Mouse (Mus musculus) CH12.LX (cell line): Measurements from ENCODE around the gene Pou6f2. TPM values are rescaled to one million over a fixed set of nuclear protein-coding genes. Genes with fewer than 3 reads are reported as not detected.

Experiments used
- DNase-seq: peaks from one replicate; pipeline ENCODE4 v3.0.0-alpha.2; 2013; ENCODE audit errors: extremely low read depth
- H3K27ac ChIP-seq: 2 replicates; pipeline ENCODE4 v1.5.1; 2012; ENCODE audit warnings: low read depth, mild to moderate bottlenecking, control low read depth, moderate library complexity; ENCODE audit not compliant: insufficient read depth
- H3K27me3 ChIP-seq: replicated peaks from 2 replicates; pipeline ENCODE3; 2012; ENCODE audit warnings: inconsistent platforms
- H3K36me3 ChIP-seq, 2 experiments: replicated peaks in 1 of 2; 2 replicates each; pipeline versions ENCODE3 to v1.6.1; 2012; ENCODE audit warnings: inconsistent platforms in 1 of 2, low read length in 1 of 2, mild to moderate bottlenecking in 1 of 2, mixed read lengths in 1 of 2, moderate library complexity in 1 of 2; ENCODE audit not compliant: control insufficient read depth in 1 of 2, insufficient read depth in 1 of 2
- H3K4me1 ChIP-seq, 2 experiments: 2 replicates each; pipeline ENCODE4 v1.6.1; 2012; ENCODE audit warnings: inconsistent platforms in 1 of 2, moderate library complexity in 1 of 2; ENCODE audit not compliant: insufficient read depth in 2 of 2, control insufficient read depth in 1 of 2
- H3K4me2 ChIP-seq: 2 replicates; pipeline ENCODE4 v1.6.1; 2012; ENCODE audit warnings: low read depth, mild to moderate bottlenecking, control low read depth; ENCODE audit not compliant: poor library complexity, insufficient read depth, severe bottlenecking
- H3K4me3 ChIP-seq, 3 experiments: fragments of 150-350 bp in 1 of 3; sonication (generic) in 1 of 3; replicated peaks in 1 of 3; 2 replicates each; pipeline versions ENCODE3 to v1.5.1; 2011 to 2012; ENCODE audit warnings: low read depth in 2 of 3, low read length in 2 of 3, mild to moderate bottlenecking in 2 of 3, moderate library complexity in 2 of 3, control low read depth in 1 of 3, improper control_type of control experiment in 1 of 3, inconsistent platforms in 1 of 3, mixed read lengths in 1 of 3; ENCODE audit not compliant: poor library complexity in 1 of 3
- H3K79me2 ChIP-seq: replicated peaks from 2 replicates; pipeline ENCODE4 v1.6.1; 2012; ENCODE audit warnings: mild to moderate bottlenecking, moderate library complexity; ENCODE audit not compliant: control insufficient read depth, poor library complexity, insufficient read depth, severe bottlenecking; ENCODE audit errors: extremely low read depth
- H3K9ac ChIP-seq: 2 replicates; pipeline ENCODE4 v1.6.1; 2012; ENCODE audit warnings: low read depth, mild to moderate bottlenecking, control low read depth, moderate library complexity; ENCODE audit not compliant: insufficient read depth
- H3K9me3 ChIP-seq: replicated peaks from 2 replicates; pipeline ENCODE3; 2012; ENCODE audit warnings: low read length, inconsistent platforms, mixed read lengths
- CHD1 ChIP-seq: IDR thresholded peaks from 2 replicates; pipeline ENCODE4 v1.6.1; 2012; ENCODE audit warnings: low read depth, low read length, improper control_type of control experiment, inconsistent platforms
- CTCF ChIP-seq, 2 experiments: IDR thresholded peaks in 1 of 2; conservative IDR thresholded peaks in 1 of 2; 2 replicates each; pipeline ENCODE4 v1.5.1; 2011 to 2012; ENCODE audit warnings: low read depth in 2 of 2, low read length in 2 of 2, improper control_type of control experiment in 1 of 2, inconsistent platforms in 1 of 2, mild to moderate bottlenecking in 1 of 2, moderate library complexity in 1 of 2
- E2F4 ChIP-seq: IDR thresholded peaks from 2 replicates; pipeline ENCODE4 v1.6.1; 2011; ENCODE audit warnings: low read depth, low read length, improper control_type of control experiment; ENCODE audit not compliant: insufficient replicate concordance
- ETS1 ChIP-seq: conservative IDR thresholded peaks from 2 replicates; pipeline ENCODE4 v1.6.1; 2012; ENCODE audit warnings: low read depth, mild to moderate bottlenecking, inconsistent platforms, low read length, improper control_type of control experiment, moderate library complexity
- IRF4 ChIP-seq: IDR thresholded peaks from 2 replicates; pipeline ENCODE4 v1.6.1; 2014; ENCODE audit warnings: low read depth, mild to moderate bottlenecking, inconsistent platforms, low read length, improper control_type of control experiment
- JUN ChIP-seq: IDR thresholded peaks from 2 replicates; pipeline ENCODE4 v1.6.1; 2011; ENCODE audit warnings: low read depth, mild to moderate bottlenecking, low read length, improper control_type of control experiment, moderate library complexity; ENCODE audit not compliant: insufficient read depth
- JUND ChIP-seq: conservative IDR thresholded peaks from 2 replicates; pipeline ENCODE4 v1.6.1; 2011; ENCODE audit warnings: low read depth, low read length, improper control_type of control experiment
- MAFK ChIP-seq: IDR thresholded peaks from 2 replicates; pipeline ENCODE4 v1.6.1; 2011; ENCODE audit warnings: low read length, improper control_type of control experiment; ENCODE audit not compliant: insufficient replicate concordance
- MYC ChIP-seq: IDR thresholded peaks from 2 replicates; pipeline ENCODE4 v1.6.1; 2011; ENCODE audit warnings: low read depth, mild to moderate bottlenecking, improper control_type of control experiment, low read length
- NELFE ChIP-seq: IDR thresholded peaks from 2 replicates; pipeline ENCODE4 v1.6.1; 2011; ENCODE audit warnings: low read depth, low read length, improper control_type of control experiment
- PAX5 ChIP-seq: IDR thresholded peaks from 2 replicates; pipeline ENCODE4 v1.6.1; 2012; ENCODE audit warnings: low read length, inconsistent platforms, mixed read lengths
- RAD21 ChIP-seq: IDR thresholded peaks from 2 replicates; pipeline ENCODE4 v1.6.1; 2011; ENCODE audit warnings: low read depth, mild to moderate bottlenecking, low read length, improper control_type of control experiment, moderate library complexity
- RCOR1 ChIP-seq: conservative IDR thresholded peaks from 2 replicates; pipeline ENCODE4 v1.6.1; 2012; ENCODE audit warnings: low read depth, mild to moderate bottlenecking, inconsistent platforms, low read length, improper control_type of control experiment
- SIN3A ChIP-seq: IDR thresholded peaks from 2 replicates; pipeline ENCODE4 v1.6.1; 2012; ENCODE audit warnings: low read length, improper control_type of control experiment, inconsistent platforms
- SMC3 ChIP-seq: IDR thresholded peaks from 2 replicates; pipeline ENCODE4 v1.6.1; 2011; ENCODE audit warnings: low read depth, low read length, improper control_type of control experiment
- TBP ChIP-seq: conservative IDR thresholded peaks from 2 replicates; pipeline ENCODE4 v1.6.1; 2011; ENCODE audit warnings: low read depth, low read length, improper control_type of control experiment
- UBTF ChIP-seq: IDR thresholded peaks from 2 replicates; pipeline ENCODE4 v1.6.1; 2012; ENCODE audit warnings: low read depth, mild to moderate bottlenecking, inconsistent platforms, low read length, improper control_type of control experiment, moderate library complexity
- USF1 ChIP-seq: IDR thresholded peaks from 2 replicates; pipeline ENCODE4 v1.6.1; 2014; ENCODE audit warnings: low read depth, mild to moderate bottlenecking, inconsistent platforms, low read length, improper control_type of control experiment
- ZC3H11A ChIP-seq: IDR thresholded peaks from 2 replicates; pipeline ENCODE4 v1.6.1; 2012; ENCODE audit warnings: low read depth, mild to moderate bottlenecking, inconsistent platforms, low read length, improper control_type of control experiment
- ZKSCAN1 ChIP-seq: IDR thresholded peaks from 2 replicates; pipeline ENCODE4 v1.6.1; 2012; ENCODE audit warnings: low read depth, inconsistent platforms, low read length, improper control_type of control experiment, borderline replicate concordance
- ZNF384 ChIP-seq: IDR thresholded peaks from 2 replicates; pipeline ENCODE4 v1.6.1; 2012; ENCODE audit warnings: low read depth, low read length, improper control_type of control experiment, inconsistent platforms
- dilution Hi-C: fragments of 300-500 bp; cut with MboI; formaldehyde crosslinking; loops from 2 replicates; pipeline ENCODE4 v1.14.3; 2020; ENCODE audit warnings: low sequenced_read_pairs; ENCODE audit not compliant: extremely low pct_unique_long_range_greater_than_20kb, extremely low pct_ligation_motif_present
- in situ Hi-C: fragments of 300-500 bp; cut with MboI; formaldehyde crosslinking; loops from 3 replicates; pipeline ENCODE4 v1.14.3; 2019; ENCODE audit warnings: low sequenced_read_pairs, low pct_ligation_motif_present, low pct_unique_long_range_greater_than_20kb, mixed read lengths
- polyA plus RNA-seq: library from polyadenylated mRNA; unstranded; fragments of >175 nt; gene quantifications from 2 replicates; pipeline ENCODE4 v1.2.1, GENCODE M21; 2012; ENCODE audit warnings: low read depth; ENCODE audit not compliant: insufficient read length
- total RNA-seq, 2 experiments: library from RNA; depleted of rRNA; stranded (reverse); fragments of 300-350 nt in 1 of 2; fragments of >200 nt in 1 of 2; gene quantifications; 2 replicates each; pipeline ENCODE4 v1.2.3; 2012 to 2014

Pou6f2 gene
- total and polyA plus RNA-seq, 3 experiments = not detected

- Histone ChIP-seq H3K4me2 (no peak overlapping the region), H3K27me3 (no peaks in the 10 kb centered on the region), H3K4me3 (no peak overlapping the region), H3K79me2 (no peaks in the 10 kb centered on the region), H3K27ac (no peak overlapping the region), H3K9ac (no peak overlapping the region), H3K36me3 (no peaks in the 10 kb centered on the region), H3K4me1 (peaks cover 0 to 10% of the 10 kb centered on the region in 2 experiments; a peak in 2 of 4 replicates), H3K9me3 (no peaks in the 10 kb centered on the region)
- dilution Hi-C loops (no loop called here), in situ Hi-C loops (no loop called here)
- DNase-seq = no peak
- TF ChIP-seq ZNF384 = no peak
- TF ChIP-seq RAD21 = no peak
- no peak for TF ChIP-seq CHD1
- no peak for TF ChIP-seq RCOR1
- no peak for TF ChIP-seq MYC
- no peak for TF ChIP-seq ETS1
- TF ChIP-seq JUND = no peak
- no peak for TF ChIP-seq UBTF
- TF ChIP-seq IRF4 = no peak
- no peak for TF ChIP-seq SIN3A
- no peak for TF ChIP-seq MAFK
- no peak for TF ChIP-seq E2F4
- TF ChIP-seq ZKSCAN1 = no peak
- TF ChIP-seq USF1 = no peak
- no peak for TF ChIP-seq PAX5
- TF ChIP-seq ZC3H11A = no peak
- no peak for TF ChIP-seq TBP
- no peak for TF ChIP-seq NELFE
Measured at GRCm38 (mm10) chr13:18204476-18205250, 192.8 kb downstream of the Pou6f2 start.

GRCm38 (mm10) chr13:18174003-18174402 lies 223.5 kb downstream of the Pou6f2 start:
- Histone ChIP-seq H3K79me2 (no peaks in the 10 kb centered on the region), H3K9me3 (no peaks in the 10 kb centered on the region), H3K4me2 (no peak overlapping the region), H3K27me3 (no peaks in the 10 kb centered on the region), H3K4me3 (no peak overlapping the region), H3K36me3 (no peaks in the 10 kb centered on the region), H3K27ac (no peak overlapping the region), H3K9ac (no peak overlapping the region), H3K4me1 (peaks cover 0 to 14% of the 10 kb centered on the region in 2 experiments; a peak in 1 of 4 replicates)
- dilution Hi-C loops (no loop called here), in situ Hi-C loops (no loop called here)
- DNase-seq = peak; percentile 55
- TF ChIP-seq ZC3H11A (peak; percentile 29; the same call in 1 of the 2 replicates), RAD21 (peak; percentile 76), SMC3 (peak; percentile 79), CTCF (conservative IDR thresholded peaks at IDR 0.05 in 1 of 2, IDR thresholded peaks at IDR 0.05 in 1 of 2; ENCODE audit: low read depth in 2 of 2, low read length in 2 of 2) (peak; percentile 84 to 88), JUN (no peak)
